Comparison of ENCODE assay signal across 22 mouse cellular contexts in the genomic region with DNA sequence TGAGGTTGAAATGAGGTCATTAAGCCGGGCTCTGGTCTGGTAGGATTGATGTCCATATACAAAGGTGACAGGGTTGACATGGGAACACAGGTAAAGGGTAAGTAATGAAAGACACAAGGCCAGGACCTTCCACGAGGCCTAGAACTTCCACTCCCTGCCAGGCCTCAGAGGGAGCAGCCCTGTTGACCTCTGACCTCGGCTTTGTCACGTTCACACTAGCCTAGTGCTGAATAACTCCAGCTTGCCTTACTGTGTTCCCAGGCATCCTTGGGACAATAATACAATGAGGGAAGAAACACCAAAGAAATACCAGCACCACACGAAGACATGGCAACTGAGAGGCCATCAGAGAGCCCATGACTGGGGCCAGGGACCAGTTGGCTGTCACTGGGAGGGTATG. TPM values are rescaled to one million over a fixed set of nuclear protein-coding genes. Genes with fewer than 3 reads are reported as not detected.
DNase-seq lines count a peak whose midpoint lies in the region; ATAC-seq lines count a peak whose summit lies in the region.
"Had no signal": no experiment of that assay in that cellular context is flagged by ENCODE, and none has a peak within 500 bp of the region (broad histone marks: within the 10 kb centered on the region; RNA-seq: fewer than 3 reads in every experiment).

No protein-coding gene starts in this region.

- DNase-seq in lung, adult 18-20 months, result no peak
- DNase-seq in embryo, embryonic 10.5 days (ENCODE audit: low spot score), result peak; percentile 55
- peak; percentile 35 for DNase-seq in embryo, embryonic 9.5 days (ENCODE audit: extremely low spot score)
- DNase-seq in adrenal gland, postnatal 14 days, result no peak
- DNase-seq in cerebellum, postnatal 4 days (ENCODE audit: low spot score in 2 of 2), result no peak
- DNase-seq: adrenal gland, adult 2 months; adrenal gland, postnatal 10 days; adrenal gland, postnatal 36 days; cerebellum, adult 11-12 months; cerebellum, adult 2 months; cerebellum, adult 9-10 months; cerebellum, postnatal 10 days; cerebellum, postnatal 25 days had no signal

- H3K36me3 ChIP-seq in lung, embryonic 15.5 days, result no peaks in the 10 kb centered on the region
- H3K36me3 ChIP-seq: embryonic facial prominence, embryonic 13.5 days; embryonic facial prominence, embryonic 15.5 days; forebrain, embryonic 10.5 days; forebrain, embryonic 12.5 days had no signal

- no peaks in the 10 kb centered on the region for H3K4me1 ChIP-seq in lung, embryonic 15.5 days
- H3K4me1 ChIP-seq: embryonic facial prominence, embryonic 13.5 days; embryonic facial prominence, embryonic 15.5 days; forebrain, embryonic 12.5 days had no signal

- H3K4me3 ChIP-seq in lung, embryonic 15.5 days, result no peak overlapping the region
- H3K4me3 ChIP-seq: embryonic facial prominence, embryonic 13.5 days; embryonic facial prominence, embryonic 15.5 days; erythroblast, embryonic 14.5 days; forebrain, embryonic 10.5 days; forebrain, embryonic 12.5 days had no signal

- no peak overlapping the region for H3K4me2 ChIP-seq in lung, embryonic 15.5 days
- H3K4me2 ChIP-seq: embryonic facial prominence, embryonic 13.5 days; embryonic facial prominence, embryonic 15.5 days; forebrain, embryonic 12.5 days had no signal

- WGBS in lung, embryonic 15.5 days, result 37% methylated on average over 5 of the region's 5 CpGs

- ATAC-seq in lung, embryonic 15.5 days (ENCODE audit: borderline replicate concordance, extremely low read depth, low FRiP score, low TSS enrichment), result 0 out of 2 replicates have a peak, but pooled peaks have one; percentile 35
- ATAC-seq: forebrain, embryonic 14.5 days; forebrain, embryonic 16.5 days had no signal

- no peak overlapping the region for H3K27ac ChIP-seq in lung, embryonic 15.5 days
- H3K27ac ChIP-seq: embryonic facial prominence, embryonic 13.5 days; embryonic facial prominence, embryonic 15.5 days; forebrain, embryonic 10.5 days; forebrain, embryonic 12.5 days had no signal

- no peak overlapping the region for H3K9ac ChIP-seq in lung, embryonic 15.5 days
- H3K9ac ChIP-seq: embryonic facial prominence, embryonic 13.5 days; embryonic facial prominence, embryonic 15.5 days; forebrain, embryonic 12.5 days had no signal

- no peaks in the 10 kb centered on the region for H3K9me3 ChIP-seq in lung, embryonic 15.5 days
- H3K9me3 ChIP-seq: embryonic facial prominence, embryonic 13.5 days; embryonic facial prominence, embryonic 15.5 days had no signal

- H3K27me3 ChIP-seq in lung, embryonic 15.5 days, result no peaks in the 10 kb centered on the region
- H3K27me3 ChIP-seq: embryonic facial prominence, embryonic 13.5 days; embryonic facial prominence, embryonic 15.5 days; forebrain, embryonic 12.5 days had no signal

RNA-seq across cellular contexts. Expression of a gene that starts 29.5 kb away (rescaled TPM):
- 4.2 and 5.0 TPM in 2 replicates for polyA plus RNA-seq in lung, embryonic 15.5 days (2015; fragmentation: Nextera tagmentation; extraction: Ambion mirVana)
- total RNA-seq in adrenal gland, postnatal 14 days (2021), result 7.2 and 8.5 TPM in 2 replicates
- total RNA-seq: MEL had no signal
- polyA plus RNA-seq: erythroblast, embryonic 14.5 days had no signal

Comparison
In these comparisons a context has a peak if more than half of its experiments do, and no peak if none do; other contexts are left out.
1. DNase-seq: peak in embryo, embryonic 10.5 days (single experiment) and embryo, embryonic 9.5 days (single experiment); none in lung, adult 18-20 months (0 of 2), adrenal gland, postnatal 14 days (single experiment) and cerebellum, postnatal 4 days (0 of 2).